Mouse (Mus musculus): ENCODE results near the gene Atp5c1. TPM values are rescaled to one million over a fixed set of nuclear protein-coding genes. Genes with fewer than 3 reads are reported as not detected.

Atp5c1 gene
- total and polyA plus RNA-seq, 3 experiments = 280 to 414 (median 381) TPM

- peak in 1 of 3 experiments; percentile 27; a peak in 2 of 6 replicates for TF ChIP-seq CTCF (IDR thresholded peaks at IDR 0.05 in 2 of 3, conservative IDR thresholded peaks at IDR 0.05 in 1 of 3; ENCODE audit: control insufficient read depth in 1 of 3, insufficient read depth in 1 of 3, low read depth in 2 of 3, low read length in 3 of 3, poor library complexity in 1 of 3, severe bottlenecking in 1 of 3)
- no peak for TF ChIP-seq ELF1 (IDR thresholded peaks at IDR 0.05; ENCODE audit: low read depth, low read length)
- peak; percentile 67 for DNase-seq (ENCODE audit: low read depth, low spot score)
- Histone ChIP-seq H3K9me3 (replicated peaks; ENCODE audit: insufficient read depth, low read length) (no peaks in the 10 kb centered on the region), H3K4me3 (ENCODE audit: control insufficient read depth in 1 of 2, insufficient read depth in 1 of 2, low read depth in 2 of 2, low read length in 2 of 2) (peak overlapping the region; percentile 75 to 95), H3K4me1 (ENCODE audit: control insufficient read depth in 1 of 2, insufficient read depth in 2 of 2, low read length in 2 of 2) (peaks cover 0 to 4% of the 10 kb centered on the region in 2 experiments; a peak in 3 of 4 replicates), H3K79me2 (ENCODE audit: control insufficient read depth, insufficient read depth, low read length, poor library complexity) (peaks cover 31% of the 10 kb centered on the region), H3K9ac (ENCODE audit: control insufficient read depth, low read depth, low read length, poor library complexity, severe bottlenecking) (peak overlapping the region; percentile 96), H3K27ac (ENCODE audit: control insufficient read depth, low read depth, low read length) (peak overlapping the region; percentile 51), H3K36me3 (ENCODE audit: control insufficient read depth in 1 of 2, insufficient read depth in 2 of 2, low read length in 2 of 2) (peaks cover 0 to 5% of the 10 kb centered on the region in 2 experiments; a peak in 1 of 4 replicates), H3K27me3 (ENCODE audit: control insufficient read depth in 1 of 2, insufficient read depth in 2 of 2, low read length in 2 of 2) (no peaks in the 10 kb centered on the region)
Measured at GRCm38 (mm10) chr2:10047758-10048436, 32.4 kb downstream of the Atp5c1 start.

- Histone ChIP-seq H3K9ac (ENCODE audit: control insufficient read depth, low read depth, low read length, poor library complexity, severe bottlenecking) (no peak overlapping the region), H3K9me3 (replicated peaks; ENCODE audit: insufficient read depth, low read length) (no peaks in the 10 kb centered on the region), H3K4me1 (ENCODE audit: control insufficient read depth in 1 of 2, insufficient read depth in 2 of 2, low read length in 2 of 2) (peaks cover 3 to 12% of the 10 kb centered on the region in 2 experiments), H3K79me2 (ENCODE audit: control insufficient read depth, insufficient read depth, low read length, poor library complexity) (peaks cover 18% of the 10 kb centered on the region), H3K36me3 (ENCODE audit: control insufficient read depth in 1 of 2, insufficient read depth in 2 of 2, low read length in 2 of 2) (peaks cover 9 to 14% of the 10 kb centered on the region in 2 experiments), H3K27me3 (ENCODE audit: control insufficient read depth in 1 of 2, insufficient read depth in 2 of 2, low read length in 2 of 2) (no peaks in the 10 kb centered on the region), H3K4me3 (ENCODE audit: control insufficient read depth in 1 of 2, insufficient read depth in 1 of 2, low read depth in 2 of 2, low read length in 2 of 2) (no peak overlapping the region), H3K27ac (ENCODE audit: control insufficient read depth, low read depth, low read length) (no peak overlapping the region)
- no peak for DNase-seq (ENCODE audit: low read depth, low spot score)
- no peak for TF ChIP-seq ZMIZ1 (IDR thresholded peaks at IDR 0.05; ENCODE audit: low read depth, low read length)
- TF ChIP-seq CTCF (IDR thresholded peaks at IDR 0.05 in 2 of 3, conservative IDR thresholded peaks at IDR 0.05 in 1 of 3; ENCODE audit: control insufficient read depth in 1 of 3, insufficient read depth in 1 of 3, low read depth in 2 of 3, low read length in 3 of 3, poor library complexity in 1 of 3, severe bottlenecking in 1 of 3) = no peak
- TF ChIP-seq NRF1 (IDR thresholded peaks at IDR 0.05; ENCODE audit: insufficient read depth, low read depth, low read length, poor library complexity, severe bottlenecking) = no peak
- no peak for TF ChIP-seq POLR2AphosphoS5 (IDR thresholded peaks at IDR 0.05; ENCODE audit: borderline replicate concordance, low read depth, low read length)
- TF ChIP-seq MAZ (IDR thresholded peaks at IDR 0.05; ENCODE audit: low read depth, low read length) = no peak
- TF ChIP-seq EP300 (IDR thresholded peaks at IDR 0.05; ENCODE audit: low read depth in 1 of 2, low read length in 2 of 2) = no peak
- no peak for TF ChIP-seq JUND (IDR thresholded peaks at IDR 0.05; ENCODE audit: low read depth, low read length)
- TF ChIP-seq USF2 (IDR thresholded peaks at IDR 0.05; ENCODE audit: borderline replicate concordance in 1 of 2, insufficient read depth in 1 of 2, low read depth in 1 of 2, low read length in 2 of 2) = no peak
- no peak for TF ChIP-seq NELFE (IDR thresholded peaks at IDR 0.05; ENCODE audit: low read depth, low read length)
- no peak for TF ChIP-seq POLR2AphosphoS2 (IDR thresholded peaks at IDR 0.05; ENCODE audit: low read length)
- no peak for TF ChIP-seq MEF2A (IDR thresholded peaks at IDR 0.05; ENCODE audit: extremely low read depth, insufficient replicate concordance, low read depth, low read length, poor library complexity, severe bottlenecking)
- no peak for TF ChIP-seq MAX (IDR thresholded peaks at IDR 0.05; ENCODE audit: low read length)
Measured at GRCm38 (mm10) chr2:10034976-10035375, 45.3 kb downstream of the Atp5c1 start.
